Comparison of ENCODE assay signal across 10 mouse cellular contexts in genomic region chr2:60939957-60940356, GRCm38 (mm10). TPM values are rescaled to one million over a fixed set of nuclear protein-coding genes. Genes with fewer than 3 reads are reported as not detected.
A peak's percentile ranks its signal among the peaks of the same experiment; 100 is the strongest.
DNase-seq lines count a peak whose midpoint lies in the region; ATAC-seq and TF ChIP-seq lines count a peak whose summit lies in the region.
"Had no signal": no experiment of that assay in that cellular context is flagged by ENCODE, and none has a peak within 500 bp of the region (broad histone marks: within the 10 kb centered on the region; RNA-seq: fewer than 3 reads in every experiment).

No protein-coding gene starts in this region.

- H3K27ac ChIP-seq in limb, embryonic 13.5 days: peak overlapping the region; percentile 78; the same call in 1 of the 2 replicates
- H3K27ac ChIP-seq in limb, embryonic 10.5 days: no peak overlapping the region
- H3K27ac ChIP-seq in heart, embryonic 13.5 days (replicated peaks): peak overlapping the region; percentile 80
- peak overlapping the region; percentile 16 for H3K27ac ChIP-seq in liver, postnatal 0 days (ENCODE audit: low read depth)
- H3K27ac ChIP-seq: midbrain, embryonic 15.5 days had no signal

- peak; percentile 61 for DNase-seq in heart, adult 11 months
- no peak for DNase-seq in heart, adult 8-10 months (ENCODE audit: low spot score)
- no peak for DNase-seq in limb, embryonic 10.5 days (ENCODE audit: low spot score)
- no peak for DNase-seq in liver, postnatal 0 days
- DNase-seq in B cell, adult 2 months: no peak
- no peak for DNase-seq in left cerebral cortex, adult 9 months (ENCODE audit: low spot score in 2 of 2)

- H3K4me2 ChIP-seq in limb, embryonic 13.5 days (replicated peaks): peak overlapping the region; percentile 49
- H3K4me2 ChIP-seq in heart, embryonic 13.5 days: peak overlapping the region; percentile 68
- peak overlapping the region; percentile 64 for H3K4me2 ChIP-seq in liver, postnatal 0 days (ENCODE audit: low read depth, low read length)
- H3K4me2 ChIP-seq: midbrain, embryonic 15.5 days had no signal

- no peak for TF ChIP-seq CTCF in liver, postnatal 0 days (IDR thresholded peaks at IDR 0.05; ENCODE audit: low read depth)

- ATAC-seq in limb, embryonic 13.5 days (ENCODE audit: low FRiP score, low read depth): peak; percentile 21; the same call in 1 of the 2 replicates
- no peak for ATAC-seq in heart, embryonic 13.5 days (ENCODE audit: extremely low read depth, insufficient number of reproducible peaks, low FRiP score, low TSS enrichment)
- ATAC-seq in liver, postnatal 0 days: peak; percentile 69; the same call in 1 of the 2 replicates

- no peak overlapping the region for H3K9ac ChIP-seq in limb, embryonic 13.5 days
- 0 out of 2 replicates have a peak overlapping the region, but pooled peaks have one; percentile 39 for H3K9ac ChIP-seq in heart, embryonic 13.5 days
- H3K9ac ChIP-seq in liver, postnatal 0 days (replicated peaks): no peak overlapping the region
- H3K9ac ChIP-seq: midbrain, embryonic 15.5 days had no signal

- no peaks in the 10 kb centered on the region for H3K27me3 ChIP-seq in limb, embryonic 13.5 days
- no peaks in the 10 kb centered on the region for H3K27me3 ChIP-seq in limb, embryonic 10.5 days (ENCODE audit: low read depth, poor library complexity, severe bottlenecking)
- no peaks in the 10 kb centered on the region for H3K27me3 ChIP-seq in heart, embryonic 13.5 days (replicated peaks)
- no peaks in the 10 kb centered on the region for H3K27me3 ChIP-seq in liver, postnatal 0 days (ENCODE audit: insufficient read depth, low read length)
- H3K27me3 ChIP-seq: midbrain, embryonic 15.5 days had no signal

- no peaks in the 10 kb centered on the region for H3K36me3 ChIP-seq in limb, embryonic 13.5 days
- H3K36me3 ChIP-seq in limb, embryonic 10.5 days: peaks cover 11% of the 10 kb centered on the region; the same call in 1 of the 2 replicates
- no peaks in the 10 kb centered on the region for H3K36me3 ChIP-seq in heart, embryonic 13.5 days
- no peaks in the 10 kb centered on the region for H3K36me3 ChIP-seq in liver, postnatal 0 days (replicated peaks; ENCODE audit: insufficient read depth, low read length)
- H3K36me3 ChIP-seq: midbrain, embryonic 15.5 days had no signal

- 77% methylated on average over 2 of the region's 2 CpGs for WGBS in limb, embryonic 13.5 days
- WGBS in limb, embryonic 10.5 days: 87% methylated on average over 2 of the region's 2 CpGs
- WGBS in heart, embryonic 13.5 days: 50% methylated on average over 2 of the region's 2 CpGs
- 36% methylated on average over 2 of the region's 2 CpGs for WGBS in liver, postnatal 0 days (ENCODE audit: insufficient replicate concordance)

- H3K9me3 ChIP-seq in limb, embryonic 13.5 days: no peaks in the 10 kb centered on the region
- no peaks in the 10 kb centered on the region for H3K9me3 ChIP-seq in limb, embryonic 10.5 days (replicated peaks)
- no peaks in the 10 kb centered on the region for H3K9me3 ChIP-seq in heart, embryonic 13.5 days
- H3K9me3 ChIP-seq in liver, postnatal 0 days (ENCODE audit: low read length): no peaks in the 10 kb centered on the region
- H3K9me3 ChIP-seq: midbrain, embryonic 15.5 days had no signal

- TF ChIP-seq EP300 in liver, postnatal 0 days (IDR thresholded peaks at IDR 0.05; ENCODE audit: low read depth): no peak

- peaks cover 19% of the 10 kb centered on the region for H3K4me1 ChIP-seq in limb, embryonic 13.5 days
- H3K4me1 ChIP-seq in limb, embryonic 10.5 days: peaks cover 6% of the 10 kb centered on the region
- peaks cover 37% of the 10 kb centered on the region for H3K4me1 ChIP-seq in heart, embryonic 13.5 days
- H3K4me1 ChIP-seq in liver, postnatal 0 days (ENCODE audit: insufficient read depth): peaks cover 6% of the 10 kb centered on the region; the same call in 1 of the 2 replicates
- H3K4me1 ChIP-seq: midbrain, embryonic 15.5 days had no signal

- H3K4me3 ChIP-seq in limb, embryonic 13.5 days: no peak overlapping the region
- H3K4me3 ChIP-seq in limb, embryonic 10.5 days: no peak overlapping the region
- H3K4me3 ChIP-seq in heart, embryonic 13.5 days: peak overlapping the region; percentile 39
- peak overlapping the region; percentile 19 for H3K4me3 ChIP-seq in liver, postnatal 0 days (ENCODE audit: low read depth, low read length)
- H3K4me3 ChIP-seq: erythroblast, embryonic 14.5 days; midbrain, embryonic 15.5 days had no signal

RNA-seq across cellular contexts. Expression of gene Rbms1, which starts 23.0 kb away (rescaled TPM):
- total RNA-seq in heart, adult 8-10 months (2022): 10 to 100 TPM; 32.4 to 42.9 (median 38.5) TPM
- polyA plus RNA-seq in limb, embryonic 13.5 days (2015; fragmentation: Nextera tagmentation; extraction: Ambion mirVana): 112 and 116 TPM in 2 replicates
- 118 and 124 TPM in 2 replicates for polyA plus RNA-seq in limb, embryonic 10.5 days (2016; fragmentation: Nextera tagmentation; extraction: Ambion mirVana)
- polyA plus RNA-seq in heart, embryonic 13.5 days (2015; fragmentation: Nextera tagmentation; extraction: Ambion mirVana): 89.2 and 89.8 TPM in 2 replicates
- 36.5 and 38.5 TPM in 2 replicates for polyA plus RNA-seq in liver, postnatal 0 days (2015; fragmentation: Nextera tagmentation; extraction: Ambion mirVana)

Comparison
In these comparisons a context has a peak if more than half of its experiments do, and no peak if none do; other contexts are left out.
1. H3K4me3 ChIP-seq: peak in heart, embryonic 13.5 days (single experiment) and liver, postnatal 0 days (single experiment); none in limb, embryonic 13.5 days (single experiment) and limb, embryonic 10.5 days (single experiment).
2. Peak in every context shown above with its lines, with median percentiles within 50 percentile points of each other: H3K4me2 ChIP-seq.